Mouse (Mus musculus): ENCODE data around the gene Jak1. TPM values are rescaled to one million over a fixed set of nuclear protein-coding genes. Genes with fewer than 3 reads are reported as not detected.
A peak's percentile ranks its signal among the peaks of the same experiment; 100 is the strongest.

The Jak1 gene
- total RNA-seq, 2 experiments from 2014 or later, result 120 to 122 TPM

- DNase-seq (ENCODE audit: low spot score in 2 of 2), result no peak
Measured at GRCm38 (mm10) chr4:101157476-101157875, 107.6 kb downstream of the Jak1 start.

GRCm38 (mm10) chr4:101155541-101155940 lies 109.5 kb downstream of the Jak1 start:
- no peak for DNase-seq (ENCODE audit: low spot score in 2 of 2)

- no peak for DNase-seq (ENCODE audit: low spot score in 2 of 2)
Measured at GRCm38 (mm10) chr4:101146891-101147655, 118.0 kb downstream of the Jak1 start.

- DNase-seq (ENCODE audit: low spot score in 2 of 2), result peak in 1 of 2 experiments; percentile 44
Measured at GRCm38 (mm10) chr4:101146047-101146745, 118.9 kb downstream of the Jak1 start.

GRCm38 (mm10) chr4:101144790-101145189 lies 120.3 kb downstream of the Jak1 start:
- no peak for DNase-seq (ENCODE audit: low spot score in 2 of 2)

- DNase-seq (ENCODE audit: low spot score in 2 of 2), result no peak
Measured at GRCm38 (mm10) chr4:101144361-101144760, 120.7 kb downstream of the Jak1 start.

- no peak for DNase-seq (ENCODE audit: low spot score in 2 of 2)
Measured at GRCm38 (mm10) chr4:101143901-101144300, 121.2 kb downstream of the Jak1 start.

GRCm38 (mm10) chr4:101141768-101142167 lies 123.3 kb downstream of the Jak1 start:
- DNase-seq (ENCODE audit: low spot score in 2 of 2), result no peak

GRCm38 (mm10) chr4:101137975-101138374 lies 127.1 kb downstream of the Jak1 start:
- no peak for DNase-seq (ENCODE audit: low spot score in 2 of 2)

GRCm38 (mm10) chr4:101135909-101136308 lies 129.2 kb downstream of the Jak1 start:
- DNase-seq (ENCODE audit: low spot score in 2 of 2), result no peak

- no peak for DNase-seq (ENCODE audit: low spot score in 2 of 2)
Measured at GRCm38 (mm10) chr4:101135013-101135412, 130.1 kb downstream of the Jak1 start.

- no peak for DNase-seq (ENCODE audit: low spot score in 2 of 2)
Measured at GRCm38 (mm10) chr4:101121002-101121401, 144.1 kb downstream of the Jak1 start.

- no peak for DNase-seq (ENCODE audit: low spot score in 2 of 2)
Measured at GRCm38 (mm10) chr4:101107122-101107521, 158.0 kb downstream of the Jak1 start.

Other genes with a start within 250 kb of the Jak1 start
- gene Gm10577, start 244.6 kb downstream of the Jak1 start, total RNA-seq (2021), result not detected
- 1 to 10 TPM; 7.0 to 9.4 TPM for gene Raver2, start 196.3 kb downstream of the Jak1 start, total RNA-seq (2021)
- 10 to 100 TPM in 1 of 2 experiments, 1 to 10 TPM in 1; 7.1 to 12.2 TPM for gene Ak4, start 154.0 kb upstream of the Jak1 start, total RNA-seq (2021)
- gene Dnajc6, start 231.4 kb upstream of the Jak1 start, total RNA-seq (2021), result 10 to 100 TPM in 1 of 2 experiments, 1 to 10 TPM in 1; 8.6 to 11.7 TPM